Mouse (Mus musculus): ENCODE measurements around the gene Nudt3. TPM values are rescaled to one million over a fixed set of nuclear protein-coding genes. Genes with fewer than 3 reads are reported as not detected.

Gene Nudt3
- polyA plus RNA-seq, 1 experiment from 2014 or later, result 47.4 TPM

DNA sequence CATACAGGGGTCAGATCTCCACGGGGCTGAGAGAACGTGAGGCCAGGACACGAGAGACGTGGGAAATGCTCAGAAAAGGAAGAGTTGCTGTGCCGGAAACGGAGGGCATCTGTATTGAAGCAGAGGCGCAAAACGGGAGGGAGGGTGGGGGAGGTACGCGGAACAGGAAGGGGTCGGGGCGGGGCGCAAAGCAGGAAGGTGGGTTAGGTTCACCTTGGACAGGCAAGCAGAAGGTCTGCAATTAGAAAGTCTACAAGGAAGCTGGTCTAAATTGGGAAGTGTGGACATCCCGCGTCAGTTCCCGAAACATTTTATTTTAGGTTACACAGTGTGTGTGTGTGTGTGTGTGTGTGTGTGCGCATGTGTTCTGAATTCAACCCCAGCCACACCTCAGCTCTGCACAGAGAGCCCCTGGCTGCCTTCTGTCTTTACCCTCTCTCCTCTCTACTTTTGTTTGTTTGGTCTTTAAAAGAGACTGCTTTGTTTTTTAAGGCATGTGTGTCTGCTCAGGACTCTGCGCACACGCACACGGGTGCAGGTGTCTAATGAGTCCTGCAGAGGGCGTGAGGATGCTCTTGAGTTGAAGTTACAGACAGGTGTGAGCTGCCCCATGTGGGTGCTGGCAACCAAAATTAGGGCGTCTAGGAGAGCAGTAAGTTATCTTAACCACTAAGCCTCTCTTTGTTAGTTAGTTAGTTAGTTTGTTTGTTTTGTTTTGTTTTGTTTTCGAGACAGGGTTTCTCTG, 28.9 kb upstream of the Nudt3 start:
- no peaks in the 10 kb centered on the region for H3K36me3 ChIP-seq (ENCODE audit: control insufficient read depth, insufficient read depth, low read length)
- peaks cover 14% of the 10 kb centered on the region for H3K4me1 ChIP-seq (ENCODE audit: control insufficient read depth, insufficient read depth, low read length)
- 76% methylated on average over 23 of the region's 23 CpGs for WGBS (ENCODE audit: insufficient replicate concordance)
- no peak overlapping the region for H3K4me2 ChIP-seq
- no peak overlapping the region for H3K9ac ChIP-seq (ENCODE audit: low read depth, low read length)
- no peak overlapping the region for H3K4me3 ChIP-seq (ENCODE audit: low read depth, low read length)
- no peak overlapping the region for H3K27ac ChIP-seq (ENCODE audit: low read depth, low read length)
- H3K27me3 ChIP-seq (ENCODE audit: control insufficient read depth, insufficient read depth, low read length), result peaks cover 30% of the 10 kb centered on the region
- H3K9me3 ChIP-seq (replicated peaks; ENCODE audit: control insufficient read depth, low read length), result no peaks in the 10 kb centered on the region
- no peak for ATAC-seq (replicated peaks; ENCODE audit: insufficient number of reproducible peaks, low FRiP score, low TSS enrichment)

DNA sequence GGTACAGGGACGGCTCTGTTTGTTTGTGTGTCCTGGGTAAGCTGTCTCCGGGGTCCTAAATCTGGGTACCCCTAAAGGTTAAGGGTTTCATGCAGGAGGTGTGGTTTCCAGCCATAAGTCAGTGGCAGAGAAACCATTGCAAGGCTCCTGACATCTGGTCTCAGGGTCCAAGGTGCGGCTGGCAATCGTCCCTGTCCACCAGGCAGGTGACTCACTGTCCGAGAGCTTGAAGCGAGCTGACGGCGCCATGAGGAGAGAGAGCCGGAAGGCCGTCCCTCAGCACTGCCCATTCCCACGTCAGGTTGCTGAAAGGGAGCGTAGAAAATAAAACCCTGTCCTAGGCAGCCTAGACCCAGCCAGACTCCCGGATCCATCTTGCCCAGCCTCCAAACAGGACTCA, 27.3 kb upstream of the Nudt3 start:
- 0 out of 2 replicates have a peak, but pooled peaks have one; percentile 8 for ATAC-seq (replicated peaks; ENCODE audit: insufficient number of reproducible peaks, low FRiP score, low TSS enrichment)
- Histone ChIP-seq H3K4me2 (no peak overlapping the region), H3K4me3 (ENCODE audit: low read depth, low read length) (no peak overlapping the region), H3K9ac (ENCODE audit: low read depth, low read length) (no peak overlapping the region), H3K36me3 (ENCODE audit: control insufficient read depth, insufficient read depth, low read length) (no peaks in the 10 kb centered on the region), H3K27me3 (ENCODE audit: control insufficient read depth, insufficient read depth, low read length) (peaks cover 20% of the 10 kb centered on the region), H3K9me3 (replicated peaks; ENCODE audit: control insufficient read depth, low read length) (no peaks in the 10 kb centered on the region), H3K4me1 (ENCODE audit: control insufficient read depth, insufficient read depth, low read length) (peaks cover 4% of the 10 kb centered on the region; the same call in 1 of the 2 replicates), H3K27ac (ENCODE audit: low read depth, low read length) (no peak overlapping the region)
- WGBS (ENCODE audit: insufficient replicate concordance), result 69% methylated on average over 13 of the region's 13 CpGs

DNA sequence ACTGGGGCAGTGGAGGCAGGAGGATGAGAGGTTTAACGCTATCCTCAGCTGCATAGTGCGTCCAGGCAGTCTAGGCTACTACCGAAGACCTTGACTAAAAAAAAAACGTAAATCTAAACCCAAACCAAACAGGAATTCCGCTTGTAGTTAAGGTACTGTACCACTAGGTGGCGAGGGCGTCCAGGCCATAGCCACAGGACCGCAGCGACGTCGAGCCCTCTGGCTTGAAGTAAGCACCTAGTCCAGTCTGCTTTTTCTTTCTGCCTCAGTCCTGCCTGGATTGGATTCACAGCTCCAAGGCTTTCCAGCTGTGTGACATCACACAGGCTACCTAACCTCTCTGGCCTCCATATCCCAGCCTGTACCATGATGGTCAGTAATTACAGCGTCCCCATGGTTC, 26.9 kb upstream of the Nudt3 start:
- 0 out of 2 replicates have a peak, but pooled peaks have one; percentile 18 for ATAC-seq (replicated peaks; ENCODE audit: insufficient number of reproducible peaks, low FRiP score, low TSS enrichment)
- H3K27me3 ChIP-seq (ENCODE audit: control insufficient read depth, insufficient read depth, low read length), result peaks cover 16% of the 10 kb centered on the region
- WGBS (ENCODE audit: insufficient replicate concordance), result 11% methylated on average over 12 of the region's 12 CpGs
- H3K9ac ChIP-seq (ENCODE audit: low read depth, low read length), result no peak overlapping the region
- no peak overlapping the region for H3K4me2 ChIP-seq
- H3K27ac ChIP-seq (ENCODE audit: low read depth, low read length), result no peak overlapping the region
- H3K4me3 ChIP-seq (ENCODE audit: low read depth, low read length), result no peak overlapping the region
- no peaks in the 10 kb centered on the region for H3K9me3 ChIP-seq (replicated peaks; ENCODE audit: control insufficient read depth, low read length)
- H3K36me3 ChIP-seq (ENCODE audit: control insufficient read depth, insufficient read depth, low read length), result no peaks in the 10 kb centered on the region
- H3K4me1 ChIP-seq (ENCODE audit: control insufficient read depth, insufficient read depth, low read length), result no peaks in the 10 kb centered on the region; the same call in 1 of the 2 replicates

DNA sequence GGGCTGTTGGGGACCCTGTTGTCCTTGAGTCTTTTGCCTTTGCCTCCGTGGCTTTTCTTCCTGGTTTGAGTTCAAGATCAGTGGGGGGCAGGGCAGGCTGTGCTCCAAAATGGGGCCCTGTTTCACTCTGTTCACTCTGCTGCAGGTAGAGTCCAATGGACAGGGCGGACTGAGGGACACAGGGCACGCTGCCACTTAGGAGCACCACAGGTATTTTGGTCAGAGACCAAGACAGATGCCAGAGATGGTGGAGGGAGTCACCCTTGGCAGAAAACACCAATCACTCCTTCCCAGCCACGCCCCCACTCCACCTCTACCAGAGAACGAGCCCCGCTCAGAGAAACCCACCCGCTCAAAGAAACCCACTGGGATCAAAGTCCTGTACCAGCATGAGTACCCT, 22.5 kb upstream of the Nudt3 start:
- H3K4me2 ChIP-seq, result no peak overlapping the region
- peaks cover 5% of the 10 kb centered on the region for H3K4me1 ChIP-seq (ENCODE audit: control insufficient read depth, insufficient read depth, low read length)
- no peaks in the 10 kb centered on the region; the same call in 1 of the 2 replicates for H3K27me3 ChIP-seq (ENCODE audit: control insufficient read depth, insufficient read depth, low read length)
- no peak overlapping the region for H3K4me3 ChIP-seq (ENCODE audit: low read depth, low read length)
- 32% methylated on average over 7 of the region's 7 CpGs for WGBS (ENCODE audit: insufficient replicate concordance)
- H3K27ac ChIP-seq (ENCODE audit: low read depth, low read length), result no peak overlapping the region
- H3K9ac ChIP-seq (ENCODE audit: low read depth, low read length), result no peak overlapping the region
- no peaks in the 10 kb centered on the region for H3K9me3 ChIP-seq (replicated peaks; ENCODE audit: control insufficient read depth, low read length)
- ATAC-seq (replicated peaks; ENCODE audit: insufficient number of reproducible peaks, low FRiP score, low TSS enrichment), result no peak
- no peaks in the 10 kb centered on the region for H3K36me3 ChIP-seq (ENCODE audit: control insufficient read depth, insufficient read depth, low read length)

DNA sequence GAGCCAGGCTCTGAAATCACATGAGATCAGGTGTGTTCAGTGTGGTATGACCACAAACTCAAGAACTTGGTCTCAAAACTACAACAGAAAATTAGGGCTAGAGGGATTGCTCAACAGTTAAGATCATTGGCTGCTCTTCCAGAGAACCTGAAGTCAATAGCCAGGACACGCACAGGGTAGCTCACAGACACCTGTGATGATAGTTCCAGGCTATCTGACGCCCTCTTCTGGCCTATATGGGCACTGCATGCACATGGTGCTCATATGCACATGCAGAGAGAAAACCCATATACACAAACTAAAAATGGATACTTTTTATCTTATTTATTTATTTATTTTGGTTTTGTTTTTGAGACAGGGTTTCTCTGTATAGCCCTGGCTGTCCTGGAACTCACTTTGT, 21.3 kb upstream of the Nudt3 start:
- Histone ChIP-seq H3K9ac (ENCODE audit: low read depth, low read length) (no peak overlapping the region), H3K4me3 (ENCODE audit: low read depth, low read length) (no peak overlapping the region), H3K4me1 (ENCODE audit: control insufficient read depth, insufficient read depth, low read length) (peaks cover 5% of the 10 kb centered on the region), H3K27ac (ENCODE audit: low read depth, low read length) (no peak overlapping the region), H3K27me3 (ENCODE audit: control insufficient read depth, insufficient read depth, low read length) (no peaks in the 10 kb centered on the region; the same call in 1 of the 2 replicates), H3K36me3 (ENCODE audit: control insufficient read depth, insufficient read depth, low read length) (no peaks in the 10 kb centered on the region), H3K9me3 (replicated peaks; ENCODE audit: control insufficient read depth, low read length) (no peaks in the 10 kb centered on the region), H3K4me2 (no peak overlapping the region)
- 50% methylated on average over 2 of the region's 2 CpGs for WGBS (ENCODE audit: insufficient replicate concordance)
- no peak for ATAC-seq (replicated peaks; ENCODE audit: insufficient number of reproducible peaks, low FRiP score, low TSS enrichment)

DNA sequence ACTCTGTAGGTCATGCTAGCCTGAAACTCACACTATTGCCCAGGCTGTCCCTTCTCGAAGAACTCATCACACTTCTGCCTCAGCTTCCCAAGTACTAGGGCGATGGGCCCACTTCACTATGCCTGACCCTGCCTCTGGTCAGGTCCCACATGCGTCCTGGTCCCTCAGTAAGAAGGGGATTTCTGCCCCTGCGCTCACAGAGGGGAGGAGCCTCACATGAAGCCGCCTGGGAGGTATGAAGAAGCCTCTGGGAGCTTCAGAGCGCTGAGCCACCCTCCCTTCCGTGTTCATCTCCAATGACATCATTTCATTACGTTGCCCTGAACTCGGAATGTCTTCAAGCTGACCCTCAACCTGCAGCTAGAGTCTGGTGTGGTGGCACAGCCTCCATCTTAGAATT, 20.5 kb upstream of the Nudt3 start:
- H3K4me1 ChIP-seq (ENCODE audit: control insufficient read depth, insufficient read depth, low read length), result peaks cover 5% of the 10 kb centered on the region
- no peaks in the 10 kb centered on the region; the same call in 1 of the 2 replicates for H3K27me3 ChIP-seq (ENCODE audit: control insufficient read depth, insufficient read depth, low read length)
- H3K9me3 ChIP-seq (replicated peaks; ENCODE audit: control insufficient read depth, low read length), result no peaks in the 10 kb centered on the region
- H3K27ac ChIP-seq (ENCODE audit: low read depth, low read length), result no peak overlapping the region
- ATAC-seq (replicated peaks; ENCODE audit: insufficient number of reproducible peaks, low FRiP score, low TSS enrichment), result no peak
- H3K9ac ChIP-seq (ENCODE audit: low read depth, low read length), result no peak overlapping the region
- H3K4me3 ChIP-seq (ENCODE audit: low read depth, low read length), result no peak overlapping the region
- no peaks in the 10 kb centered on the region for H3K36me3 ChIP-seq (ENCODE audit: control insufficient read depth, insufficient read depth, low read length)
- H3K4me2 ChIP-seq, result no peak overlapping the region
- WGBS (ENCODE audit: insufficient replicate concordance), result 68% methylated on average over 9 of the region's 9 CpGs

DNA sequence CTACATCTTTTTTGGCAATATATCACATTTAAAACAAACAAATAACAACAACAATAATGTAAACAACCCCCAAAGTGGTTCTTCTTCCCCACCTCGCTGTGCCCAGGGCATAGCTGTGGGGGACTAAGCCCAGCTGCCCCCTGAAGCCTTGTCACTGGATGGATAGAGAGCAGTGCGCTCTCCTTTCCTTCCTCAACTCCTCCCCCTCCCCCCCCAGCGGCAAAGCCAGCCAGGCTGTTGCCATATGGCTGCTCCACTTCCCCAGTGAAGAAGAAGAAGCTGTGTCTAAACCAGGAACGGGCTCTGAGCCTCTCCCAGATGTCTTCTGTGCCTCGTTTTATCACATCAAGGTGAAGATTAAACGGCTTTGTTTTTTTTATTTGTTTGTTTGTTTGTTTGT, 19.8 kb upstream of the Nudt3 start:
- Histone ChIP-seq H3K9me3 (replicated peaks; ENCODE audit: control insufficient read depth, low read length) (no peaks in the 10 kb centered on the region), H3K36me3 (ENCODE audit: control insufficient read depth, insufficient read depth, low read length) (no peaks in the 10 kb centered on the region), H3K4me1 (ENCODE audit: control insufficient read depth, insufficient read depth, low read length) (peaks cover 5% of the 10 kb centered on the region), H3K4me3 (ENCODE audit: low read depth, low read length) (no peak overlapping the region), H3K9ac (ENCODE audit: low read depth, low read length) (no peak overlapping the region), H3K27me3 (ENCODE audit: control insufficient read depth, insufficient read depth, low read length) (no peaks in the 10 kb centered on the region; the same call in 1 of the 2 replicates), H3K4me2 (no peak overlapping the region), H3K27ac (ENCODE audit: low read depth, low read length) (no peak overlapping the region)
- WGBS (ENCODE audit: insufficient replicate concordance), result 30% methylated on average over 6 of the region's 6 CpGs
- ATAC-seq (replicated peaks; ENCODE audit: insufficient number of reproducible peaks, low FRiP score, low TSS enrichment), result no peak

DNA sequence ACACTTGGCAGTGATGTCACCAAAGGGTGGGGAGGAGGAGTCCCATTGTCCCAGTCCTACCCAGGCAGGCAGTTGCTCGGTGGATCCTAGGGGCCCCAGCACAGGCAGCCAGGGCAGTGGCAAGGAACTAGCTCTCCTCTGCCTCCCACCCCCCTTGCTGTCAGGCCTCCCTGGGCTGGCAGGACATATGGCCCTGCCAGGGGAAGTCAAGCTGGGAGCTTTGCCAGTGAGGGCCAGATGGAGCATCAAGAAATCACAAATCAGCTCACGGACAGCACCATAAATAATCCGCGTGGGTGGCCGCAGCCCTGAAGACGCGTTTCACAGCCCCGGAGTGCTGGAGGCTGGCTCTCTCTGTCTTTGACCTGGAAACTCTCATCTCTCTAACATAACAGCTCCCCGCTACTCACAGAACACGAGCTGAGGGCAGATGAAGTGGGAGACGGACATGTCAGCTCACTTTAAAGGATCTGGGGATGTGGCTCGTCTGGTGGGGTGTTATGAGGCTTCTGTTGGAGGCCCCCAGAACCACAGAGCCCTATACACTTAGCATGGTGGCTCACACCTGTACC, 19.3 kb upstream of the Nudt3 start:
- no peak overlapping the region for H3K9ac ChIP-seq (ENCODE audit: low read depth, low read length)
- H3K27me3 ChIP-seq (ENCODE audit: control insufficient read depth, insufficient read depth, low read length), result no peaks in the 10 kb centered on the region
- H3K27ac ChIP-seq (ENCODE audit: low read depth, low read length), result no peak overlapping the region
- H3K36me3 ChIP-seq (ENCODE audit: control insufficient read depth, insufficient read depth, low read length), result no peaks in the 10 kb centered on the region
- H3K4me1 ChIP-seq (ENCODE audit: control insufficient read depth, insufficient read depth, low read length), result peaks cover 5% of the 10 kb centered on the region
- no peak overlapping the region for H3K4me3 ChIP-seq (ENCODE audit: low read depth, low read length)
- no peaks in the 10 kb centered on the region for H3K9me3 ChIP-seq (replicated peaks; ENCODE audit: control insufficient read depth, low read length)
- peak overlapping the region; percentile 28; the same call in 1 of the 2 replicates for H3K4me2 ChIP-seq
- 22% methylated on average over 12 of the region's 12 CpGs for WGBS (ENCODE audit: insufficient replicate concordance)
- ATAC-seq (replicated peaks; ENCODE audit: insufficient number of reproducible peaks, low FRiP score, low TSS enrichment), result no peak

All from heart, embryonic 11.5 days (tissue).